Mouse (Mus musculus) spleen, adult 2 months (tissue): ENCODE results near the gene Ccdc117.

Experiments
- CTCF ChIP-seq: fragments of 200-500 bp; IDR thresholded peaks from 2 replicates; pipeline ENCODE4 v1.5.1; 2011; ENCODE audit warnings: mild to moderate bottlenecking, inconsistent platforms; ENCODE audit not compliant: insufficient read depth, insufficient read length, insufficient replicate concordance; ENCODE audit errors: extremely low read depth
- POLR2A ChIP-seq: fragments of 200-500 bp; IDR thresholded peaks from 2 replicates; pipeline ENCODE4 v1.6.1; 2011; ENCODE audit warnings: low read depth, low read length, inconsistent platforms

- TF ChIP-seq POLR2A = no peak
- TF ChIP-seq CTCF = no peak
Observed at GRCm38 (mm10) chr11:5528841-5529240, 13.1 kb downstream of the Ccdc117 start.
